Mouse (Mus musculus) cerebellum, postnatal 4 days (tissue): ENCODE data around the gene Tshb.
A peak's percentile ranks its signal among the peaks of the same experiment; 100 is the strongest.

Source experiments
- DNase-seq, 2 experiments: peaks; one replicate each; pipeline ENCODE4 v3.0.0; 2022; ENCODE audit warnings: low spot score in 2 of 2, mixed read lengths in 1 of 2

Gene Tshb

DNA sequence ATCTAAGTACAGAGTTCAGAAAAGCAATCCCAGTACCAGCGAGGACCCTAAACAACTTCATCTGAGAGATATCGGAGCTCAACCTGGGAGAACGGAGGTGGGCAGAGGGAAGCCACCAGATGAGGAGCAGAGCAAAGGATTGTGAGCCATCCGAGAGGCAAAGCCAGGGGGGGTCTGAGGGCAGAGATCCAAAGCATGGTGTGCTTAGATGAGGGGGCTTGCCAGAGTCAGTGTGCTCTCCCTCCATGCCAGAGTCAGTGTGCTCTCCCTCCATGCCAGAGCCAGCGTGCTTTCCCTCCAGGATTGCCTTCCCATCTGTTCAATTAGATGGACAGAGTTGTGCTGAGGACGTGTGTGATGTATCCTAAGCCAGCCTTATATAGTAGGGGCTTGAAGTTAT, 45.4 kb downstream of the Tshb start:
- peak in 1 of 2 experiments; percentile 45 for DNase-seq

DNA sequence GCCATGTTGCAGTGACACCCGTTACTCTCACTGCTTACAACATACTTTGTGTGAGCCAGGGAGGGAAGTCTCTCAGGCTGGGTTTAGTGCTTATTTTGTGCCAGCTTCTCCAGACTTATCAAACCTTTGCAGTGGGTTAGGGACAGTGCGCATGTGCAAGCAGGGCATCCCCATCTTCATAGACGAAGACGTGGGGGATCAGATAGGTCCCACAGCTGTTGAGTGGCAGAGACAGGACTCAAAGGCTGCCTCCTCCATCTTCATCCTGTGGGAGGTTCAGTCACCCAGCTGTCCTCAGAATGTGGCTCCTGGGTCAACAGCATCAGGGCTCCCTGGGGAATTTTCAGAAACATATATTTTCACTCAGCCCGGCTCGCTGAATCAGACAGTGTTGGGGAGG, 46.1 kb downstream of the Tshb start:
- no peak for DNase-seq

DNA sequence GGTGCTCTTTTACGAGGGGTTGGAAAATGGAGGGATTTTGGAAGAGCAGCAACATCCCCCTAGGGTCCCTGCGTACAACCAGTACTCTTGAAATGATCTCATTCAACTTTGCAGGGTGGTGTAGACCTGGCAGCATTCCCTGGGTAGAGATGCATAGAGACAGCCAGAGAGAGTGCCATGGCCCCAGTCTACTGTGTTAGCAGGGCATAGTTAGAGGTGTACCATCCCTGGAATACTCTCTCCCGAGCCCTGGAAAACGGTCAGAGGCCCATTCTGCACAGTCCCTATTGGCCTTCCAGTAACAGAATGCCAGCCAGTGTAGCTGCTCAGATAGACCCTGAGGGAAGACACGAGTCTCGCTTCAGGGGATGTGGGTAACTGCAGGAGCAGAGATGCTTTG, 46.9 kb downstream of the Tshb start:
- DNase-seq = no peak

DNA sequence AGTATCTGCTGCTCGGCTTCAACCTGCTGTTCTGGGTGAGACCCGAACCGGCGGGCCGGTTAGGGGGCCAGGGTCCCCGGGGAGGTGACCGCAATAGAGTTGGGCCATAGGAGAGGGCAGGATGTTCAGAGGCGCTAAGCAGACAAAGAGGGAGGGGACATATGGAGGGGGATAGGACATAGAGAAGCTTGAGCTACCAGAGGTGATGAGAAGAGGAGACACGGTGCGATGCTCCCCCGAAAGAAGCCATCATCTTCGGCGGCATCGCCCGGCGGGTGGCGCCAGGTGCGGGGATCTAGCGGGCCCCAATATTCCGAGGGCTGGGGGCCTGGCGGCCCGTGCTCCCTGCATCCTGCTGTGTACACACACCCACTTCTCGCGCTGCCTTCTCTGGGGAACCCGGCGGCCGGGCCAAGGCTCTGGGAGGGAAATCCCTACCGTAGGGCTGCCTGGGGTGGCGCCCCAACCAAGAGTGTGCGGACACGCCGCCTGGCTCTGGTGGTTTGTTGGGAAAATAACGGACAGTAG, 47.4 kb downstream of the Tshb start:
- DNase-seq = peak in 1 of 2 experiments; percentile 34

DNA sequence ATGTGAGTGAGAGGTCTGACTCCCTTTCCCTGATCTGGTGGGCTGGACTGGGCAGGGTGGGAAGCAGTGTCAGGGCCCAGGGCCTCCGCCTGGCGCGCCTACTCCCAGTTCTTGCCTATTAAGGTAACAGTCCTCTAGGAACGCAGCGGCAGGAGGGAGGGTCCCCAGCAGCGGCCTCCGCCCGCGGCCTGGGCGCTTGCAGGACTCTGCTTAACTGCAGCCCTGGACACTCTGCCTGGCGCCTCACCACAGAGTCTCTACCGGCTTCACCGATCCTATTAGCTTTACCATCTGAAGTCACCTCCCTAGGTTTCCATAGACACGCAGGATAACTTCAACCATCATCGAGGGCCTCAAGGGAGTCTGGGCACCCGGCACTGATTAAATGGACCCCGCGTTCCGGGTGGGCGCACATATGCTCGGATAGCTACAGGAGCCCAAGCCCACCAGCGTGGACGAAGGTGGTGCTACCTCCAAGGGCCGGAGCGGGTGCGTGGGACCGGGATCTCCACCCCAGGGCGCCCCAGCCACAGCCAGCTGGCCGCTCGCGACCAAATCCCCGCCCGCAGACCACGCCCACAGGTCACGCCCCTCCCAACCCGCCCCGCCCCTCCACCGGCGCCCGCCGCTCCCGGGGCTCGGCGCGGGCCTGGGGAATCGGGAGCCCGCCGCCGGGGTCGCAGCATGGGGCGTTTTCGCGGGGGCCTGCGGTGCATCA, 48.0 kb downstream of the Tshb start, which contains the start of gene Tspan2:
TSS of gene Tspan2 (plus strand) at position 217 of the 718 bp plus-strand sequence.
- peak in 1 of 2 experiments; percentile 54 for DNase-seq

DNA sequence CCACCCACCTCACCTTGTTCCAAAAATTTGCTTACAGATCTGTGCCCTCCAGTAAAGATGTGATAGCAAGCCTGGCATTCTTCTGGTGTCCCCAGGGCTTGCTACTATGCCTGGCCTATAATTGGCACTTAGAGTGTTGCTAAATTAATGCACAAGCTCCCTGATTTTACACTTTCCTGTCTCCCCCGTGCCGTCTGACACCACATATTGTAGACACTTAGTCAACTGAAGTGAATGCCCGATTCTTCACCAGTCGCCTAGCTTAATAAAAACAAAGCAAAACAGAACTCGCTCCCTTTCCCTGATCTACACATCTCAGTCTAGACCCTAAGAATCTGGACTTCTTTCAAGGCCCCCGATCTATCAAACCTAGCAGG, 48.6 kb downstream of the Tshb start:
- DNase-seq = no peak

DNA sequence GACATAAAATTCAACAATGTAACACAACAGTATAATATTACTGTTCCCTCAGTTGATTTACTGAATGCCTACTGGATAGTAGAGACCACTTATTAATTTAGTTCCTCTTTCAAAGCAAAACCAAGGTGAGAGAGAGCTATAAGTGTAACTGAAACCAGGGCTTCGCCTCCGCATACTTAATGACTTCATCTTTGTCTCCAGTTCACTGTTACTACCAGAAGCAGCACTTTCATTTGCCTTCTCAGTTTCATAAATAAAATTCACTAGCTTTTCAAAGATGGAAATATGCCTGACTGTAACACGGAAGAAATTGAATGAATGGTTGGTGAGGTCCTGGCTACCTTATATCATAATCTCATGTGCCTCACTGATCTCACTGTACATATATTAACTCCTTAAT, 49.5 kb downstream of the Tshb start:
- no peak for DNase-seq

DNA sequence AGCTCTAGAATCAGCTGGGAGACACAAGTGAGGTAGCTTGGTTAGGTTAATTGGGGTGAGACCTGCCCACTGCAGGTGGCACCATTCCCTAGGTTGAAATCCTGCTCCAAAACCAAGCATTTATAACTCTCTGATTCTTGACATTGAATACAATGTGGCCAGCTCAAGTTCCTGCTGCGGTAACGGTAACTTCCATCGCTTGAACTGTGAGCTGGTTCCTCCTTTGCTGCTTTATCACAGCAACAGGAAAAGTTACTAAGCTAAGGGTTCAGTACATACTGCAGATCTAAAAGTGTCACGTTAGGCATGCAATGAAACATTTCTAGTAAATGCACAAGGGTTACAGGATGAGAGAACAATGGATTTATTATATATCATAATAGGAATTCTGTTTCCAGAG, 49.9 kb downstream of the Tshb start:
- no peak for DNase-seq

DNA sequence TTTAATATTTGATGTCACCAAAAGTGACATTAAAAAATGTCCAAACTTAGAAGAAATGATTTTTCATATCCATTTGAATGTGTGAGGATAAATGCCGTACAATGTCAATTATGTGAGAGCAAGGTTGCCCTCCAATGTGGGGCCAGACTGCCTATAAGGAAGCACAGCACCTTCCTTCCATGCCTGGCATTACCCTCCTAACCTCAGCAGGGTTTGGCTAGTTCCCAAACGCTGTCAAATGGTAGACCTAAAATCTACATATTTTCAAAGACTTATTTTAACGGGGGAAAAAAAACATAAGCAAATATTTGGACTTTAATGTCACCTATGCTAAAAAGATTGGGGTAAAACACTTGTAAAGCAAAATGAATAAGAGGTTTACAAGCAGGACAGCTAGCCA, 51.4 kb downstream of the Tshb start:
- no peak for DNase-seq

DNA sequence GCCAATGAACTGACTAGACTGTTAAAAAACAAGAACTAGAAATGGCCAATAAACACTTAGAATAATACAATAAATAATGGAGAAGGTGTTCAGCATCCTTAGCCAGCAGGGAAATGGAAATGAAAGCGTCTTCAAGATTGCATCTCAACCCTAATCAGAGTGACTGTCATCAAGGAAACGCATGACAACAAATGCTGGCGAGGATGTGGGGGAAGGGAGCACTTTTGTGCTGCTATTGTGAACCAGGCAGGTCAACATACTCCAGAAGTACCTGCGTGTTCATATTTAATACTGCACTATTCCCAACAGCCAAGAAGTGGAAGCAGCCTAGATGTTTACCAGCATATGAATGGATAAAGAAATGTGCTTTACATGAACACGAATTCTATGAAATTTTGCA, 53.1 kb downstream of the Tshb start:
- no peak for DNase-seq
